Mouse (Mus musculus) liver, adult 2 months (tissue): ENCODE measurements around the gene Iqcn. TPM values are rescaled to one million over a fixed set of nuclear protein-coding genes. Genes with fewer than 3 reads are reported as not detected.

Source experiments
- DNase-seq: peaks from one replicate; pipeline ENCODE4 v3.0.0-alpha.2; 2011; ENCODE audit warnings: low read depth, low spot score; ENCODE audit errors: extremely low read depth
- H3K27ac ChIP-seq: fragments of 200-500 bp; replicated peaks from 2 replicates; pipeline ENCODE4 v1.5.1; 2012; ENCODE audit warnings: low read depth, mild to moderate bottlenecking, control low read depth, inconsistent platforms, low read length; ENCODE audit not compliant: insufficient read depth
- H3K27me3 ChIP-seq: fragments of 200-500 bp; 2 replicates; pipeline ENCODE4 v1.6.1; 2012; ENCODE audit warnings: mild to moderate bottlenecking, moderate library complexity, low read length, inconsistent platforms; ENCODE audit not compliant: control insufficient read depth, insufficient read depth
- H3K36me3 ChIP-seq: fragments of 200-500 bp; 2 replicates; pipeline ENCODE4 v1.6.1; 2012; ENCODE audit warnings: low read length, inconsistent platforms; ENCODE audit not compliant: control insufficient read depth, insufficient read depth
- H3K4me1 ChIP-seq: fragments of 200-500 bp; 2 replicates; pipeline ENCODE4 v1.6.1; 2011; ENCODE audit warnings: low read length; ENCODE audit not compliant: control insufficient read depth, insufficient read depth
- H3K4me3 ChIP-seq: fragments of 200-500 bp; 2 replicates; pipeline ENCODE4 v1.5.1; 2011; ENCODE audit warnings: low read depth, mild to moderate bottlenecking, control low read depth, low read length, moderate library complexity; ENCODE audit not compliant: insufficient read depth
- H3K79me2 ChIP-seq: fragments of 200-500 bp; 2 replicates; pipeline ENCODE4 v1.6.1; 2012; ENCODE audit warnings: inconsistent platforms, mild to moderate bottlenecking, low read length, moderate library complexity; ENCODE audit not compliant: control insufficient read depth, insufficient read depth
- H3K9ac ChIP-seq: fragments of 200-500 bp; 2 replicates; pipeline ENCODE4 v1.6.1; 2012; ENCODE audit warnings: low read depth, mild to moderate bottlenecking, control low read depth, inconsistent platforms, low read length
- CTCF ChIP-seq: fragments of 200-500 bp; IDR thresholded peaks from 2 replicates; pipeline ENCODE4 v1.5.1; 2011; ENCODE audit warnings: low read depth, low read length, control low read depth
- POLR2A ChIP-seq: fragments of 200-500 bp; IDR thresholded peaks from 2 replicates; pipeline ENCODE4 v1.6.1; 2011; ENCODE audit warnings: low read length, control low read depth; ENCODE audit not compliant: insufficient read depth; ENCODE audit errors: extremely low read depth
- WGBS: fragments of 180-500 bp; shearing (Covaris S2); methylation state at CpG from one replicate; pipeline ENCODE4 v1.1.7; 2018; 5-methylcytosine and 5-hydroxymethylcytosine counted together
- polyA plus RNA-seq: library from polyadenylated mRNA; depleted of rRNA; stranded (reverse); fragments of >200 nt; gene quantifications from 2 replicates; pipeline ENCODE4 v1.2.3, GENCODE M21; 2012
- total RNA-seq: library from RNA; depleted of rRNA; stranded (reverse); fragments of >200 nt; gene quantifications from 2 replicates; pipeline ENCODE4 v1.2.3, GENCODE M21; 2014

Iqcn gene
- total and polyA plus RNA-seq, 2 experiments, result not detected

GRCm38 (mm10) chr8:70674109-70674508 lies 29.1 kb upstream of the Iqcn start:
- no peak for DNase-seq
- H3K4me1 ChIP-seq, result peaks cover 11% of the 10 kb centered on the region
- H3K27ac ChIP-seq, result peak overlapping the region; percentile 92
- peak overlapping the region; percentile 68 for H3K9ac ChIP-seq
- TF ChIP-seq POLR2A (no peak), CTCF (no peak)
- H3K4me3 ChIP-seq, result no peak overlapping the region; the same call in 1 of the 2 replicates
- H3K27me3 ChIP-seq, result no peaks in the 10 kb centered on the region
- H3K79me2 ChIP-seq, result no peaks in the 10 kb centered on the region
- 77% methylated on average over 3 of the region's 3 CpGs for WGBS
- no peaks in the 10 kb centered on the region for H3K36me3 ChIP-seq

GRCm38 (mm10) chr8:70674716-70675115 lies 28.5 kb upstream of the Iqcn start:
- H3K9ac ChIP-seq, result no peak overlapping the region
- H3K27me3 ChIP-seq, result no peaks in the 10 kb centered on the region
- H3K79me2 ChIP-seq, result no peaks in the 10 kb centered on the region
- H3K4me3 ChIP-seq, result no peak overlapping the region
- H3K4me1 ChIP-seq, result peaks cover 17% of the 10 kb centered on the region
- 76% methylated on average over 4 of the region's 4 CpGs for WGBS
- DNase-seq, result no peak
- H3K27ac ChIP-seq, result no peak overlapping the region
- H3K36me3 ChIP-seq, result no peaks in the 10 kb centered on the region
- TF ChIP-seq POLR2A (no peak), CTCF (no peak)

GRCm38 (mm10) chr8:70675336-70675735 lies 27.9 kb upstream of the Iqcn start:
- Histone ChIP-seq H3K79me2 (no peaks in the 10 kb centered on the region), H3K36me3 (no peaks in the 10 kb centered on the region), H3K9ac (no peak overlapping the region), H3K4me3 (no peak overlapping the region), H3K27me3 (no peaks in the 10 kb centered on the region), H3K27ac (no peak overlapping the region), H3K4me1 (peaks cover 20% of the 10 kb centered on the region)
- DNase-seq, result no peak
- 90% methylated on average over 1 of the region's 1 CpGs for WGBS
- no peak for TF ChIP-seq POLR2A

- H3K4me3 ChIP-seq, result no peak overlapping the region
- no peak for DNase-seq
- no peaks in the 10 kb centered on the region for H3K36me3 ChIP-seq
- 96% methylated on average over 15 of the region's 15 CpGs for WGBS
- TF ChIP-seq CTCF (no peak), POLR2A (no peak)
- H3K4me1 ChIP-seq, result peaks cover 23% of the 10 kb centered on the region
- H3K27ac ChIP-seq, result no peak overlapping the region
- no peak overlapping the region for H3K9ac ChIP-seq
- H3K27me3 ChIP-seq, result no peaks in the 10 kb centered on the region
- H3K79me2 ChIP-seq, result no peaks in the 10 kb centered on the region
Measured at GRCm38 (mm10) chr8:70677451-70678080, 25.7 kb upstream of the Iqcn start.

DNA sequence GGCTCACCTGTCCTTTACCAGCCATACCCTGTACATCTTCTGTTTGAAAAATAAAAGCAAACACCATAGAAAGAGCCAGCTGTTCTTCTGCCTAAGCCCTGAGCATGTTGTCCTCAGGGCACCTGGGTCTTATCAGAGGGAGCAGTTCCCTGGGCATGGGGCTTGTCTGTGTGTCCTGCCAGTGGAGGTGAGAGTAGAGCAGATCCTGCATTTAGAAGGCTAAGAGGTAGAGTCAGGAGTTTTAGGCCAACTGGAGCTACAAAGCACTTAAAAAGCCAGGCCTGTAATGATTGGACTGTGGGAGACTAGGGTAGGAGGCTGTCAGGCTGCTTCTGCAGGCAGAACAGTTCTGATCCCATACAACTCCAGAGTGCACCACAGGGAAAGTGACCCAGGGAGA lies 24.6 kb upstream of the Iqcn start:
- Histone ChIP-seq H3K4me1 (peaks cover 23% of the 10 kb centered on the region), H3K27me3 (no peaks in the 10 kb centered on the region), H3K4me3 (no peak overlapping the region), H3K36me3 (no peaks in the 10 kb centered on the region), H3K79me2 (no peaks in the 10 kb centered on the region), H3K27ac (no peak overlapping the region), H3K9ac (no peak overlapping the region)
- DNase-seq, result no peak
- TF ChIP-seq POLR2A (no peak), CTCF (no peak)

DNA sequence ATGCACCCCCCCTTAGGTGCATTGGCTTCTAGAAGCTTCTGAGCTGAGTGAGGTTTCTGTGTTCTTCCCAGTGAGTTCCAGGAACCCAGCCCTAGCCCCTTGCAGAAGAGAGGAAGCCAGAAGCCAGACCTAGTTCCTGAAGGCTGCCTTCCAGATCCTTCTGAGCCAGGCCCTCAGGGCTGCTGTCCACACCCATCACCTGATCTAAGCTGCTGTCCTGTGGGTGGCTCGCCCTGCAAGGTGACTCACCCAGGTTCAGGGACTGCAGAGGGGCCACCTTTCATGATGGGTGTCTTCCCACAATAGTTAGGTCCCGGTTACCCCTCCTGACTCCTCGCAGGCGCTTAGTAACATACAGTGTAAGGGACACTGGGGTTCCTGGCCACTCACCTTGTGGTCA lies 23.9 kb upstream of the Iqcn start:
- Histone ChIP-seq H3K4me1 (peaks cover 16% of the 10 kb centered on the region), H3K9ac (no peak overlapping the region), H3K36me3 (no peaks in the 10 kb centered on the region), H3K27ac (peak overlapping the region; percentile 80), H3K4me3 (no peak overlapping the region), H3K27me3 (no peaks in the 10 kb centered on the region), H3K79me2 (no peaks in the 10 kb centered on the region)
- whole genome bisulfite sequencing, result 57% methylated on average over 4 of the region's 4 CpGs
- TF ChIP-seq CTCF (no peak), POLR2A (no peak)
- no peak for DNase-seq
